Mouse (Mus musculus): ENCODE data around the gene Krt6b. TPM values are rescaled to one million over a fixed set of nuclear protein-coding genes. Genes with fewer than 3 reads are reported as not detected.
"Not testable (repeated sequence)": the region's sequence is repeated elsewhere in the genome, so short reads cannot be mapped to it uniquely, and the experiment has no call there.

The Krt6b gene
- polyA plus RNA-seq, 1 experiment: not detected

DNA sequence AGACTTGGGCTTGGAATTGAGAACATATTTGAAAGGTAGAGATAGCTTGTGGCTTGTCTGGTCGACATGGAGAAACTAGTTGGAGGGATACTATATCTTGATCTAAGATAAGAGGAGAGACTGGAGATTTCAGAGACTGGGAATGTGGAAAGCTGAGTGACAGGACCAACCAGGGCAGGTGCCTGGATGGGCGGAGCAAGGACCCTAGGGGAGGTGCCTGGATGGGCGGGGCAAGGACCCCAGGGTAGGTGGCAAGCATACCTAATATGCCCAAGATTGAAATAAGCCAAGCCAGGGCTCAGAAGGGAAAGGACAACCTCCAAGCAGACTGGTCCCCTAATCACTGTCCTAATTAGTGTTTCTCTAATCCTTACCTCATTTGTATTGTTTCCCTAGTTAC is 19.1 kb upstream of the Krt6b start:
- Histone ChIP-seq H3K9me3 (no peaks in the 10 kb centered on the region), H3K4me1 (no peaks in the 10 kb centered on the region), H3K4me3 (replicated peaks) (no peak overlapping the region), H3K27me3 (replicated peaks) (peaks cover 25% of the 10 kb centered on the region), H3K36me3 (replicated peaks; ENCODE audit: low read length) (no peaks in the 10 kb centered on the region)
- TF ChIP-seq GATA1 (IDR thresholded peaks at IDR 0.05; ENCODE audit: borderline replicate concordance, low read length): no peak
- no peak for TF ChIP-seq FLI1 (IDR thresholded peaks at IDR 0.05; ENCODE audit: low read length)

DNA sequence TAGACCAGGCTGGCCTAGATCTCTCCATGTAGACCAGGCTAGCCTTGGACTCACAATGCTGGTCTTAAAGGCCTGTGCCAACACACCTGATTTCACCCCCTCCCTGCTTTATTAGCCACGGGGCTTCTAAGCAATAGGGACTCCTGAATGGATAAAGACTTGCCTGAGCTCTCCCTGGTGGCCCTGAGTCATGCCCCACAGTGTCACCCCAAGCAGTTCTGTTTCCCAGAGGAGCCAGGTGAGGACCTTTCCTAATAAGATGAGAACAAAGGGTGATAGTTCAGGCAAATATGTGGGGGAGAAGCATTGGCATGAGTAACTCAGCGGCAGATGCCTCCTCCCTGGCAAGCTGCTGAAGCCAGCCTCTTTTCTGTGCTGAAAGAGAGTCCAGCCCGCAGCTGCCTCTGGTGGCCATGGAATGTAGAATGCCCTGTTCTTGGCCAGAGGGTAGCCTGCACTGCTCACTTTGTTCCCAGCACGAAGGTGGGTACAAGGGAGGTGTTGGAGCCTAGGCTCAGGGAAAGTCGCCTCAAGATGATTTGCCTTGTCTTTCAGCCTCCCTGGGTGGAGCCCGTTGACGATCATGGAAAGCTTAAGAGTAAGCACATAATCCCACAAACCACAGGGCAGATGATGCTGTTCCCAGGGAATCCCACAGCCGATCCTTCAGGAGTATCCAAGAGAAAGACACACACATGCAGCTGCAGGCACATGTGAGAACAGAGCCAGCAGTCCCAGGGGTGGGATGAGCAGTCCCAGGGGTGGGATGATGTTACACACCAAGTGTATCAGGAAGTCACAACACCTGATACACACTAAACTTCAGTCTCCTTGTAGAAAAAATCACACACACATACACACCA is 17.5 kb upstream of the Krt6b start:
- no peaks in the 10 kb centered on the region for H3K36me3 ChIP-seq (replicated peaks; ENCODE audit: low read length)
- H3K4me3 ChIP-seq (replicated peaks): no peak overlapping the region
- peaks cover 25% of the 10 kb centered on the region for H3K27me3 ChIP-seq (replicated peaks)

DNA sequence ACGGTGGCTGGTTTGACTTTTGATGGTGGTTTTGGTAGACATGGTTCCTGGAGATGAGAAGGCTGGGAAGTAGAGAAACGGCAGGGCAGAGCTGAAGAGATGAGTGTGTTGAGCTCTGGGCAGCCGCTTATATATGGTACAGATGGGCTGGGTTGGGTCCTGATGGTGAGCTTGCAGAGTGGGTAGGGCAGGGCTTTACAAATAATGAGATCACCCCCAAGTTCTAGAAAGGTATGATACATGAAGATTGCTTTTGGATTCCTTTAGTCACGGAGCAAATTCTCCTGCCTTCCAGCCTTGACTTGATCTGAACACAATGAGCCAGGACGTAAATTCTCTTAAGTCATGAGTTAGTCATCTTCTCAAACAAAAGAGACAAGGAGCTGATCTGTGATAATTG is 14.1 kb upstream of the Krt6b start, which contains the start of gene Krt6a:
Gene Krt6a (minus strand): TSS at position 101 of the 400 bp plus-strand sequence.
- TF ChIP-seq FLI1 (IDR thresholded peaks at IDR 0.05; ENCODE audit: low read length) (no peak), GATA1 (IDR thresholded peaks at IDR 0.05; ENCODE audit: borderline replicate concordance, low read length) (no peak)
- Histone ChIP-seq H3K9me3 (no peaks in the 10 kb centered on the region), H3K4me1 (no peaks in the 10 kb centered on the region), H3K36me3 (replicated peaks; ENCODE audit: low read length) (no peaks in the 10 kb centered on the region), H3K4me3 (replicated peaks) (no peak within 1 kb of the TSS), H3K27me3 (replicated peaks) (peaks cover 21% of the 10 kb centered on the region)

More for the DNA sequence above, 17.5 kb upstream of the Krt6b start:
- TF ChIP-seq GATA1 (IDR thresholded peaks at IDR 0.05; ENCODE audit: borderline replicate concordance, low read length): no peak
- no peak for TF ChIP-seq FLI1 (IDR thresholded peaks at IDR 0.05; ENCODE audit: low read length)
- Histone ChIP-seq H3K9me3 (no peaks in the 10 kb centered on the region), H3K4me1 (no peaks in the 10 kb centered on the region)

DNA sequence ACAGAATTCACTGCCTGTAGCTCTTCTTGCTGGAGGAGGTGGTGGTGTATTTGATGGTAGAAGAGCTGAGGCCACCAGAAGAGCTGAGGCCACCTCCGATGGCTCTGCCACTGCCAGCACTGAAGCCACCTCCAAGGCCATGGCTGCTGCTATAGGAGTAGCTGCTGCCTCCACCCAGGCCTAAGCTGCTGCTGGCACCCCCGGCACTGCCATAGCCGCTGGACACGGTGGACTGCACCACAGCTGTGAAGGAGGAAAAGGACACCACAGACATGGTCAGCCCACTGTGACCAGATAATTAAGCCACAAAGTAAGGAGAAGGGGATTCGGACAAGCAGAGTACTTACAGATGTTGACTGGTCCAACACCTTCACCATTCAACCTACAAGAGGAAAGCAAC is 10.4 kb upstream of the Krt6b start:
- not testable (repeated sequence) for H3K4me3 ChIP-seq (replicated peaks); H3K36me3 ChIP-seq (replicated peaks; ENCODE audit: low read length)
- peaks cover 11% of the 10 kb centered on the region for H3K27me3 ChIP-seq (replicated peaks)

DNA sequence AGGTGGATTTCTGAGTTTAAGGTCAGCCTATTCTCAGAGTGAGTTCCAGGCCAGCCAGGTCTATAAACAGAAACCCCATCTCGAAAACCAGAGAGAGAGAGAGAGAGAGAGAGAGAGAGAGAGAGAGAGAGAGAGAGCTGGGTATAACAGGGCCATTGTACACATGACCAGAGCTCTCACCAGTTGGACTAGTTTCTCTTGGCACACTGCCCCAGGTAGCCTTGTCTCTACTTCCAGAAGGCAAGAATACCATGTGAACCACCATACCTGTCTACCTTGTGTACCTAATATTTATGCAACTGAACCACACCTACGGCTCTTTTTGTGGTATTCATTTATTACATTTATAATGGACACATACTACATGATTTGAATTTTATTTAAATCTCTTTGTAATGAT is 8.1 kb upstream of the Krt6b start:
- H3K9me3 ChIP-seq: no peaks in the 10 kb centered on the region
- H3K4me1 ChIP-seq: no peaks in the 10 kb centered on the region
- TF ChIP-seq GATA1 (IDR thresholded peaks at IDR 0.05; ENCODE audit: borderline replicate concordance, low read length): no peak
- no peak for TF ChIP-seq FLI1 (IDR thresholded peaks at IDR 0.05; ENCODE audit: low read length)
- H3K36me3 ChIP-seq (replicated peaks; ENCODE audit: low read length): no peaks in the 10 kb centered on the region
- H3K27me3 ChIP-seq (replicated peaks): peaks cover 3% of the 10 kb centered on the region
- no peak overlapping the region for H3K4me3 ChIP-seq (replicated peaks)

More for the DNA sequence above, 10.4 kb upstream of the Krt6b start:
- not testable (repeated sequence) for H3K4me1 ChIP-seq, H3K9me3 ChIP-seq

DNA sequence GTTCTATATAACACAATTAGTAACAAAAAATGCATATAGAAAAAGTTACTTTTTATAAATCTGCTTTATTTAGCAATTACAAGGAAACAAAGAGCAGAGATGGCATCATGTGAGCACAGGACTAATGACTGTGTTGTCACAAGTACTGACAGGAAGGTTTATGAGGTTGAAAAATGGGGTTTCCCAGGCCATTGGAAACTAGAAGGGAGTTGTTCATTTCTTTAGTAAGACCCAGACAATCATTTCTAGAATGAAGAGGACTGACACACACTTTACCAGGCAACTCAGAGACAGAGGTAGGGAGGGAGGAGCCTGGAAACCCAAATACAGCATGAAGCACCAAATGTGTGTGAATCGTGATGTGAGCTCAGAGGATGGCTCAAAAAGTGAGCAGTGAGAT is 4.1 kb downstream of the Krt6b start:
- TF ChIP-seq FLI1 (IDR thresholded peaks at IDR 0.05; ENCODE audit: low read length): no peak
- TF ChIP-seq GATA1 (IDR thresholded peaks at IDR 0.05; ENCODE audit: borderline replicate concordance, low read length): no peak
- Histone ChIP-seq H3K27me3 (replicated peaks) (peaks cover 6% of the 10 kb centered on the region), H3K9me3 (no peaks in the 10 kb centered on the region), H3K4me3 (replicated peaks) (no peak overlapping the region), H3K4me1 (no peaks in the 10 kb centered on the region), H3K36me3 (replicated peaks; ENCODE audit: low read length) (no peaks in the 10 kb centered on the region)

DNA sequence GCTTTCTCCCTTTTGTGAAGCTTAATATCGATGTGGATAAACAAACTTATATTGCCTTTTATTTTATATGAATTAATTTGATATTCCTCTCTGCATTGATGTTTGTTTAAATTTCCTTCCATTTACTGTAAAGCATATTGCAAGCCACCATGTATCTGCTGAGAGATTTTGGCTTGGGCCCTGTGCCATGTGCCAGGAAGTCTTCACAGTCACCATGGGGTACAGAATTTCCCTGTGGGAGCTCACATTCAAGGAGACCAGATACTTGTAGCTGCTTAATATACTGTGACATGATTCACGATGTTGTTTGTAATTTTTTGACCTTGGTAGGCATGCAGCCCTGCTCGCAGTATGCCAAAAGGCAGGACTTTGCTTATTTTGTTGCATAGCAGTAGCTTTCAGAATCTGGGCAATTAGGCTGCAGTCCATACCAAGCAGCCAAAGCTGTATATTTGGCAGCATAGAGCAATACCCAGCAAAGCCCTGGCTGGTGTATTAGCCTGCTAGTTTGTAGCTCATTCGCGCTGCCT is 27.3 kb downstream of the Krt6b start:
- no peak for TF ChIP-seq GATA1 (IDR thresholded peaks at IDR 0.05; ENCODE audit: borderline replicate concordance, low read length)
- TF ChIP-seq FLI1 (IDR thresholded peaks at IDR 0.05; ENCODE audit: low read length): no peak
- H3K4me3 ChIP-seq (replicated peaks): no peak overlapping the region
- H3K9me3 ChIP-seq: no peaks in the 10 kb centered on the region; the same call in 1 of the 2 replicates
- H3K27me3 ChIP-seq (replicated peaks): peaks cover 3% of the 10 kb centered on the region
- no peaks in the 10 kb centered on the region for H3K36me3 ChIP-seq (replicated peaks; ENCODE audit: low read length)
- no peaks in the 10 kb centered on the region for H3K4me1 ChIP-seq

DNA sequence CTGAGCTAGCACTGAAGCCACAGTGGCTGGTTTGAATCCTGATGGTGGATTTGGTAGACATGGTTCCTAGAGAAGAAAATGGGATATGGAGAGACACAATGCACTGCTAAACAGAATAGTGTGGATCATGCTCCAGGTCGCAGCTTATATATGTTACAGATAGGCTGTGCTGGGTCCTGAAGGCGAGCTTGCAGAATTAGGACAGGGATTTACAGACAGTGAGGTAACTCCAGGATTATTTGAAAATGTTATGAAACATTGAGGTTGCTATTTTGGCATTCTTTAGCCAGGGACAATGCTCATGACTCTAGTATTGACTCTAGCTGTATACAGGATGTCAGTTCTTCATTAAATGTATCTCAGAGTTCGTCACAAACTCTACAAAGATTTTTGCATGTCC is 32.8 kb downstream of the Krt6b start, which contains the start of gene Gm5478:
Gene Gm5478 (minus strand): TSS at position 101 of the 400 bp plus-strand sequence.
- no peaks in the 10 kb centered on the region for H3K9me3 ChIP-seq
- H3K4me3 ChIP-seq (replicated peaks): no peak within 1 kb of the TSS
- no peaks in the 10 kb centered on the region for H3K36me3 ChIP-seq (replicated peaks; ENCODE audit: low read length)
- TF ChIP-seq FLI1 (IDR thresholded peaks at IDR 0.05; ENCODE audit: low read length) (no peak), GATA1 (IDR thresholded peaks at IDR 0.05; ENCODE audit: borderline replicate concordance, low read length) (no peak)
- H3K4me1 ChIP-seq: no peaks in the 10 kb centered on the region
- peaks cover 9% of the 10 kb centered on the region for H3K27me3 ChIP-seq (replicated peaks)

DNA sequence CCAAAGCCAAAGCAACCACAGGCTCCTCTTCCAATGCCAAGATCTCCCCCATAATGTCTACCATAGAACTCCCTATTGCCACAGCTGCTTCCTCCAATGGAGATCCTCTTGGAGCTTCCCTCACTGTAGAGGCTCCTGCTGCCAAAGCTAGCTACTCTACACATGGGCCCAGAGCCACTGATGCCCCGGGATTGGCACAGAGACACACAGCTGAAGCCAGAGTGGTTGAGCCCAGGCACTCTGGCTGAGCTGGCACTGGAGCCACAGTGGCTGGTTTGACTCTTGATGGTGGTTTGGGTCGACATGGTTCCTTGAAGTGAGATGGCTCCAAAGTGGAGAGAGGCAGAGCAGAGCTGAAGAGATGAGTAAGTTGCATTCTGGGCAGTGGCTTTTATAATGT is 52.2 kb downstream of the Krt6b start, which contains the start of gene Gm5414:
Gene Gm5414 (minus strand): TSS at position 305 of the 400 bp plus-strand sequence.
- H3K4me3 ChIP-seq (replicated peaks): no peak within 1 kb of the TSS
- no peak for TF ChIP-seq FLI1 (IDR thresholded peaks at IDR 0.05; ENCODE audit: low read length)
- no peak for TF ChIP-seq GATA1 (IDR thresholded peaks at IDR 0.05; ENCODE audit: borderline replicate concordance, low read length)
- H3K27me3 ChIP-seq (replicated peaks): peaks cover 15% of the 10 kb centered on the region
- H3K9me3 ChIP-seq: no peaks in the 10 kb centered on the region
- no peaks in the 10 kb centered on the region for H3K36me3 ChIP-seq (replicated peaks; ENCODE audit: low read length)
- H3K4me1 ChIP-seq: no peaks in the 10 kb centered on the region

Other genes starting within 250 kb of the Krt6b start
- not detected in 2 replicates for gene Krt87, start 241.5 kb downstream of the Krt6b start, polyA plus RNA-seq (2012; ENCODE audit: insufficient read depth, low replicate concordance)
- gene Krt88, start 232.5 kb downstream of the Krt6b start, polyA plus RNA-seq (2012; ENCODE audit: insufficient read depth, low replicate concordance): 2.8 TPM in 1 of 2 replicates, not detected in the other
- not detected in 2 replicates for gene Krt81, start 216.5 kb downstream of the Krt6b start, polyA plus RNA-seq (2012; ENCODE audit: insufficient read depth, low replicate concordance)
- gene Krt86, start 206.8 kb downstream of the Krt6b start, polyA plus RNA-seq (2012; ENCODE audit: insufficient read depth, low replicate concordance): not detected in 2 replicates
- gene Krt83, start 188.8 kb downstream of the Krt6b start, polyA plus RNA-seq (2012; ENCODE audit: insufficient read depth, low replicate concordance): not detected in 2 replicates
- gene Gm49425, start 163.0 kb downstream of the Krt6b start, polyA plus RNA-seq (2012; ENCODE audit: insufficient read depth, low replicate concordance): not detected in 2 replicates
- gene Krt84, start 147.5 kb downstream of the Krt6b start, polyA plus RNA-seq (2012; ENCODE audit: insufficient read depth, low replicate concordance): not detected in 2 replicates
- gene Krt82, start 129.6 kb downstream of the Krt6b start, polyA plus RNA-seq (2012; ENCODE audit: insufficient read depth, low replicate concordance): not detected in 2 replicates
- not detected in 2 replicates for gene Krt90, start 117.3 kb downstream of the Krt6b start, polyA plus RNA-seq (2012; ENCODE audit: insufficient read depth, low replicate concordance)
- not detected in 2 replicates for gene Krt75, start 106.4 kb downstream of the Krt6b start, polyA plus RNA-seq (2012; ENCODE audit: insufficient read depth, low replicate concordance)
- gene Gm5414, start 52.1 kb downstream of the Krt6b start, polyA plus RNA-seq (2012; ENCODE audit: insufficient read depth, low replicate concordance): not detected in 2 replicates
- gene Gm5478, start 32.9 kb downstream of the Krt6b start, polyA plus RNA-seq (2012; ENCODE audit: insufficient read depth, low replicate concordance): not detected in 2 replicates
- gene Krt6a, start 14.0 kb upstream of the Krt6b start, polyA plus RNA-seq (2012; ENCODE audit: insufficient read depth, low replicate concordance): 0.03 TPM in 1 of 2 replicates, not detected in the other
- not detected in 2 replicates for gene Krt5, start 32.6 kb upstream of the Krt6b start, polyA plus RNA-seq (2012; ENCODE audit: insufficient read depth, low replicate concordance)
- gene Krt71, start 62.8 kb upstream of the Krt6b start, polyA plus RNA-seq (2012; ENCODE audit: insufficient read depth, low replicate concordance): not detected in 2 replicates
- gene Krt72, start 106.2 kb upstream of the Krt6b start, polyA plus RNA-seq (2012; ENCODE audit: insufficient read depth, low replicate concordance): not detected in 2 replicates
- gene Krt73, start 122.1 kb upstream of the Krt6b start, polyA plus RNA-seq (2012; ENCODE audit: insufficient read depth, low replicate concordance): not detected in 2 replicates
- not detected in 2 replicates for gene Krt2, start 137.9 kb upstream of the Krt6b start, polyA plus RNA-seq (2012; ENCODE audit: insufficient read depth, low replicate concordance)
- gene Krt1, start 170.5 kb upstream of the Krt6b start, polyA plus RNA-seq (2012; ENCODE audit: insufficient read depth, low replicate concordance): not detected in 2 replicates
- gene Krt77, start 189.4 kb upstream of the Krt6b start, polyA plus RNA-seq (2012; ENCODE audit: insufficient read depth, low replicate concordance): not detected in 2 replicates
- not detected in 2 replicates for gene Krt76, start 212.6 kb upstream of the Krt6b start, polyA plus RNA-seq (2012; ENCODE audit: insufficient read depth, low replicate concordance)
- not detected in 2 replicates for gene Krt4, start 244.4 kb upstream of the Krt6b start, polyA plus RNA-seq (2012; ENCODE audit: insufficient read depth, low replicate concordance)

Data from megakaryocyte, embryonic 14.5 days (primary cell).